Mouse (Mus musculus) myocyte (in vitro differentiated cells): ENCODE measurements around the gene Pla2g6. TPM values are rescaled to one million over a fixed set of nuclear protein-coding genes. Genes with fewer than 3 reads are reported as not detected.

ENCODE experiments used
- H3K27me3 ChIP-seq: one replicate; pipeline ENCODE4 v1.6.1; 2011; ENCODE audit not compliant: control insufficient read depth, insufficient read depth, insufficient read length
- H3K36me3 ChIP-seq: one replicate; pipeline ENCODE4 v1.6.1; 2011; ENCODE audit not compliant: control insufficient read depth, insufficient read depth
- H3K4me2 ChIP-seq: one replicate; pipeline ENCODE4 v1.6.1; 2011; ENCODE audit warnings: low read depth, control low read depth
- H3K4me3 ChIP-seq: one replicate; pipeline ENCODE4 v1.5.1; 2011; ENCODE audit warnings: mild to moderate bottlenecking, control low read depth, moderate library complexity
- H3K79me2 ChIP-seq: one replicate; pipeline ENCODE4 v1.6.1; 2011; ENCODE audit not compliant: control insufficient read depth, insufficient read depth
- H3ac ChIP-seq: one replicate; pipeline ENCODE4 v1.6.1; 2011; ENCODE audit not compliant: control insufficient read depth, insufficient read length
- CEBPB ChIP-seq: IDR thresholded peaks from 2 replicates; pipeline ENCODE4 v1.6.1; 2011; ENCODE audit warnings: mild to moderate bottlenecking, moderate library complexity; ENCODE audit not compliant: poor library complexity, insufficient read depth, severe bottlenecking
- E2F4 ChIP-seq: IDR thresholded peaks from one replicate; pipeline ENCODE4 v1.6.1; 2011; ENCODE audit warnings: mild to moderate bottlenecking, control low read depth, moderate library complexity; ENCODE audit not compliant: insufficient read depth
- MAX ChIP-seq: IDR thresholded peaks from one replicate; pipeline ENCODE4 v1.6.1; 2011; ENCODE audit warnings: low read depth, mild to moderate bottlenecking, control low read depth
- MYOD1 ChIP-seq, 3 experiments: IDR thresholded peaks; one replicate each; pipeline ENCODE4 v1.6.1; 2011; ENCODE audit warnings: control low read depth in 2 of 3, low read depth in 2 of 3, mild to moderate bottlenecking in 2 of 3, moderate library complexity in 1 of 3; ENCODE audit not compliant: insufficient read length in 2 of 3, control insufficient read depth in 1 of 3
- MYOG ChIP-seq, 3 experiments: IDR thresholded peaks; one replicate each; pipeline ENCODE4 v1.6.1; 2011; ENCODE audit warnings: control low read depth in 2 of 3, low read depth in 2 of 3, mild to moderate bottlenecking in 2 of 3; ENCODE audit not compliant: insufficient read length in 2 of 3, control insufficient read depth in 1 of 3, insufficient read depth in 1 of 3
- POLR2A ChIP-seq: IDR thresholded peaks from one replicate; pipeline ENCODE4 v1.6.1; 2011; ENCODE audit warnings: low read depth, mild to moderate bottlenecking, control low read depth, moderate library complexity; ENCODE audit not compliant: insufficient read length
- POLR2AphosphoS2 ChIP-seq: IDR thresholded peaks from one replicate; pipeline ENCODE4 v1.6.1; 2011; ENCODE audit warnings: low read depth, control low read depth; ENCODE audit not compliant: insufficient read length
- REST ChIP-seq: IDR thresholded peaks from one replicate; pipeline ENCODE4 v1.6.1; 2011; ENCODE audit warnings: mild to moderate bottlenecking, control low read depth, moderate library complexity; ENCODE audit not compliant: insufficient read depth, insufficient read length
- SRF ChIP-seq: IDR thresholded peaks from one replicate; pipeline ENCODE4 v1.6.1; 2011; ENCODE audit warnings: low read depth; ENCODE audit not compliant: control insufficient read depth, insufficient read length
- TCF12 ChIP-seq: IDR thresholded peaks from one replicate; pipeline ENCODE4 v1.6.1; 2011; ENCODE audit warnings: mild to moderate bottlenecking, control low read depth; ENCODE audit not compliant: poor library complexity, insufficient read depth, severe bottlenecking
- TCF3 ChIP-seq: IDR thresholded peaks from one replicate; pipeline ENCODE4 v1.6.1; 2011; ENCODE audit warnings: low read depth, control low read depth; ENCODE audit not compliant: insufficient read length
- USF1 ChIP-seq: IDR thresholded peaks from one replicate; pipeline ENCODE4 v1.6.1; 2011; ENCODE audit warnings: low read depth, mild to moderate bottlenecking, control low read depth, moderate library complexity
- polyA plus RNA-seq: library from polyadenylated mRNA; unstranded; fragments of >200 nt; fragmentation: generic; extraction: Trizol; gene quantifications from one replicate; pipeline ENCODE4 v1.2.1, GENCODE M21; 2012; ENCODE audit warnings: missing spikeins

The Pla2g6 gene
- polyA plus RNA-seq, 1 experiment, result 36.3 TPM

DNA sequence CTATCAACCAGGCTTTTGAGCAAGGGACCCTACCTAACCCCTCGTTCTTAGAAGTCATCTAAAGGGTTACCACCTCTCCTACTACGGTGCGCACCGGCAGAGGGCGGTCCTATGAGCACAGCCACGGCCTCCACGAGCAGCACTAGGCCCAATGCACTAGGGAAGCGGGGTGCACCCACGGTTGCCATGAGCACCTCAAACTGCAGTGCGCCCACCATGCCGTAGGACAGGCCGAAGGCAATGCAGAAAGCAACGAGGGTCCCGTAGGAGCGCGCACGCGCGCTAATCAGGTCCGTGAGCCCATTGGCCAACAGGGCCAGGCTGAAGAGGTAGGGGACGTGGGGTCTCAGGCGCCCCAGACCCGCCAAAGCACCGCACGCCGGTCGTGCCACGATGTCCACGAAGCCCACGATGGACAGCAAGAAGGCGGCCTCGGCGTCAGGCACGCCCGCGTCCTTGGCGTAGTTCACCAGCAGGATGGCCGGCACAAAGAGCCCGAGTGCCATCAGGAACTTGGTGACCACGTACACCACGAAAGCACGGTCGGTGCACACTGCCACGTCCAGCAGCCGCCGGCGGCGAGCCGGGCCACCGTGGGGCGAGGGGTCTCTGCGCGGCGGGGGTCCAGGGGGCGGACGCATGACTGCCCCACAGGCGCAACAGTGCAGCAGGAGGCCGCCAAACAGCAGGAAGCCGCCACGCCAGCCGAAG lies 76.3 kb downstream of the Pla2g6 start:
- no peaks in the 10 kb centered on the region for H3K36me3 ChIP-seq
- no peak for TF ChIP-seq TCF3
- peak; percentile 75 for TF ChIP-seq POLR2AphosphoS2
- H3K79me2 ChIP-seq, result no peaks in the 10 kb centered on the region
- no peak overlapping the region for H3K4me3 ChIP-seq
- peaks cover 48% of the 10 kb centered on the region for H3K27me3 ChIP-seq
- no peak overlapping the region for H3ac ChIP-seq
- no peak overlapping the region for H3K4me2 ChIP-seq

DNA sequence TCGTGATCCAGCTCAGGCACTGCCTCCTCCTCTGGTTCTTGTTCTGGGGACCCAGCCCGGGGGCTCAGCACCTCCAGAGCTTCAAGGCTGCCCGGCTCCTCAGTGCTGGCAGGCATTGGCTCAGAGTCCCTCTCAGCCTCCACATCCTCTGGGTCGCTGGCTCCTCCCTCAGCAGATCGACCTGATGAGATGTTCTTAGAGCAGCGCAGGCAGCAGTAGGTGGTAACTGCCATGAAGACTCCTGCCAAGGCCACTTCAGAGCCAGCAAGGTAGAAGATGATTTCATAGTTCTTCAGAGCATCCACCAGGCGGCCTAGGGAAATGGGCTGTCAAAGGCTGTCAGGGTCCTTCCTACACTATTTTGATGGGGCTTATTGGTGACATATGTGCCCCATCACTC lies 77.0 kb downstream of the Pla2g6 start:
- no peak overlapping the region for H3K4me3 ChIP-seq
- peaks cover 48% of the 10 kb centered on the region for H3K27me3 ChIP-seq
- H3ac ChIP-seq, result no peak overlapping the region
- H3K79me2 ChIP-seq, result no peaks in the 10 kb centered on the region
- TF ChIP-seq MAX (no peak), MYOG (IDR thresholded peaks at IDR 0.05; ENCODE audit: control insufficient read depth in 1 of 3, insufficient read depth in 1 of 3, insufficient read length in 2 of 3, low read depth in 2 of 3) (no peak), USF1 (no peak), MYOD1 (IDR thresholded peaks at IDR 0.05; ENCODE audit: control insufficient read depth in 1 of 3, insufficient read length in 2 of 3, low read depth in 2 of 3) (no peak), POLR2AphosphoS2 (no peak), TCF12 (no peak), POLR2A (no peak), E2F4 (no peak), REST (no peak), TCF3 (no peak), SRF (no peak)
- H3K4me2 ChIP-seq, result no peak overlapping the region
- H3K36me3 ChIP-seq, result no peaks in the 10 kb centered on the region

DNA sequence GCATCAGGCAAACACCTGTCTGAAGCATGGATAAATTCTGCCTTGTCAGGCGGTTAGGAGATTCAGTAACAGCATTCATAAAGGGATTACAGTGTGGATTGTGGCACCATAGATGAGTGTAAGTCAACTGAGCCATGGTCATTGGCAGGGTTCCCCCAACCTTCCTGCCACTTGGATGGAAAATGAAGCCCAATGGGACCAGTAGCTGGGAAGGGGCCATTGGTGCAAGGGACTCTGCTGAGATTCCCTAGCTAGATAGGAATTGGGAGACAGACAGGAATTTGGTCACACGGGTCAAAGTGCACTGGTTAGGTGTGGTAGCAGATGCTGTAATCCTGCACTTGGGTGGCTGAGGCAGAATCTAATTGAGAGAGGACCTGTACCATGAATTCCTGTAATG lies 78.0 kb downstream of the Pla2g6 start:
- Histone ChIP-seq H3K79me2 (no peaks in the 10 kb centered on the region), H3K27me3 (peaks cover 45% of the 10 kb centered on the region), H3ac (no peak overlapping the region), H3K36me3 (no peaks in the 10 kb centered on the region), H3K4me2 (no peak overlapping the region), H3K4me3 (no peak overlapping the region)
- TF ChIP-seq POLR2AphosphoS2 (no peak), MYOD1 (IDR thresholded peaks at IDR 0.05; ENCODE audit: control insufficient read depth in 1 of 3, insufficient read length in 2 of 3, low read depth in 2 of 3) (no peak), E2F4 (no peak), MAX (no peak), SRF (no peak), CEBPB (no peak), REST (no peak), TCF3 (no peak), USF1 (no peak), TCF12 (no peak), POLR2A (no peak), MYOG (IDR thresholded peaks at IDR 0.05; ENCODE audit: control insufficient read depth in 1 of 3, insufficient read depth in 1 of 3, insufficient read length in 2 of 3, low read depth in 2 of 3) (no peak)

DNA sequence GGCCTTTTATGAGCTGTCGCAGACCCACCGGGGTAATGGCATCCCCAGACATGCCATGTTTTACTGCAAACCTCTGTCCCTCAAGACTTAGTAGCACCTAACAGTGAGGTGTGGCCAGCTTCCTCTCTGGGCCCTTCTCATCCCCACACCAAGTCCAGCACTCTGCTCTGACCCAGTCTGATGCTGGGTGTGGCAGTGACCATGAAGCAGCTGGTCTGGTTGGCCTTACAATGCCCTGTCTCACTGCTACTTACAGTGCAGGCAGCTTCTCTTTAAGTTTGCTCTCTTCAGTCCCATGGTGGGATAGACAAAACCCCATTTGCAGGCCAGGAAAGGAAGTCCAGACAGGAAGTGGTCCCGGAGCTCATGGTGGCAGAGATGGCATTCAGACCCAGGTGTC lies 82.9 kb downstream of the Pla2g6 start:
- TF ChIP-seq POLR2A, result no peak
- no peak for TF ChIP-seq MAX
- TF ChIP-seq MYOG (IDR thresholded peaks at IDR 0.05; ENCODE audit: control insufficient read depth in 1 of 3, insufficient read depth in 1 of 3, insufficient read length in 2 of 3, low read depth in 2 of 3), result peak; percentile 56 to 92 (median 59)
- TF ChIP-seq TCF12, result no peak
- peak in 2 of 3 experiments; percentile 55 to 80 for TF ChIP-seq MYOD1 (IDR thresholded peaks at IDR 0.05; ENCODE audit: control insufficient read depth in 1 of 3, insufficient read length in 2 of 3, low read depth in 2 of 3)
- Histone ChIP-seq H3ac (no peak overlapping the region), H3K79me2 (no peaks in the 10 kb centered on the region), H3K4me3 (no peak overlapping the region), H3K27me3 (no peaks in the 10 kb centered on the region), H3K4me2 (peak overlapping the region; percentile 49), H3K36me3 (no peaks in the 10 kb centered on the region)

DNA sequence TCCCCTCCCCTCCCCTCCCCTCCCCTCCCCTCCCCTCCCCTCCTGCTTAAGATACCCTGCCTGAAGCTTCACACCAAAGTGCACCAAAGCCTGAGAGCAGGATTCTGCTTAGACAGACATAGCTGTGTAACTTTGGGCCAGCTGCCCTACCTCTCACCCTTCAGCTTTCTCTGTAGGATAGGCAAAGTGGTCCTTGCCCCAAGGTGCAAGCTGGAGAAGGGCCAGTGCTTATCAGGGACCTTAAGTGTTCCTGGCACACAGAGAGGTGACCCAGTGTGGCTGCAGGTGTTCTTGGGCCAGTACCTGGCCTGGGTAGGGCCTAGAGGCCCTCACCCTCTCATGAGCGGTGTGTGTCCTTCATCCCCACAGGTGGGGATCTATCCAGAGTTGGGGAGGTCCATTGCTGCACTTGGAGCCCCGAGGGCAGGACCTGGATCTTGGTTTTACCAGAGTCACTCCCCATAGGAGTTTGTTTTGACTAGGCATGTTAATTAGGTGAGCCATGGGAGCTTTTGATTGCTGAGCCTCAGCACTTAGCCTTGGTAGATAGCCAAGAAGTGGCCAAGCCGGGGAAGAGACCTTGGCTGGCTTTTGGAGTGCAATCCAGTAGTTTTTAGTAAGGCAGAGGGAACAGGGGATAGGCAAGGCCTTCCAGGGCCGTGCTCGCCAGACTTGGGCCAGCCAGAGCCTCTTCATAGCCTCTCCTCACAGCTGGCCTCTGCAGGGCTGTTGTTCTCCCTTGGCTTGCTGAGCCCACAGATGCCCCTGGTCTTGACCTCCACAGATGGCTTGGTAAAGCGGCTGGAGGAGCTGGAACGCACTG lies 83.9 kb downstream of the Pla2g6 start:
- no peaks in the 10 kb centered on the region for H3K79me2 ChIP-seq
- peak overlapping the region; percentile 49 for H3K4me2 ChIP-seq
- H3ac ChIP-seq, result no peak overlapping the region
- no peak for TF ChIP-seq SRF
- TF ChIP-seq E2F4, result no peak
- TF ChIP-seq MYOD1 (IDR thresholded peaks at IDR 0.05; ENCODE audit: control insufficient read depth in 1 of 3, insufficient read length in 2 of 3, low read depth in 2 of 3), result peak in 2 of 3 experiments; percentile 64 to 76
- TF ChIP-seq MYOG (IDR thresholded peaks at IDR 0.05; ENCODE audit: control insufficient read depth in 1 of 3, insufficient read depth in 1 of 3, insufficient read length in 2 of 3, low read depth in 2 of 3), result peak; percentile 68 to 92 (median 77)
- no peak for TF ChIP-seq MAX
- peak; percentile 28 for TF ChIP-seq TCF12
- H3K36me3 ChIP-seq, result no peaks in the 10 kb centered on the region
- H3K27me3 ChIP-seq, result no peaks in the 10 kb centered on the region
- H3K4me3 ChIP-seq, result no peak overlapping the region
